7 mouse cellular contexts compared by ENCODE assay signal in the genomic region with DNA sequence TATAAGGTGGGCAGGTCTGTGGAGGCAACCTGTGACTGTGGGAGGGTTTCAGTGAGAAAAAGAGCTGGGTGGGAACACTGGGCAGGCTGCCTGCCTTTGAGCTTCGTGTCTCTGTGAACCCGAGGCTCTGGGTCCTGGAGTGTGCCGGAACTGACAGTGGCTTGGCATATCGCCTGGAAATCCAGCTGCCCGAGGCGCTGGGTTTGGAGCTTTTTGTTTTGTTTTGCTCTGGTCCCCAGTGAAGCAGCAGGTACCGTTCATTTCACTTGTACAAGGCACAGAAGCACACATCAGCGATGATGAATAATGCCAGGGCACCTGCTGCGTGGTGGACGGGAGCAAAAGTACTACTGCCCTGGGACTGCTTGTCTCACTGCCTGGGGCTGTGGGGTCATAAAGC. TPM values are rescaled to one million over a fixed set of nuclear protein-coding genes. Genes with fewer than 3 reads are reported as not detected.
DNase-seq lines count a peak whose midpoint lies in the region; ATAC-seq and TF ChIP-seq lines count a peak whose summit lies in the region.

No protein-coding gene starts in this region.

- no peaks in the 10 kb centered on the region for H3K27me3 ChIP-seq in forebrain, postnatal 0 days (ENCODE audit: insufficient read depth, low read length)
- H3K27me3 ChIP-seq in neural tube, embryonic 13.5 days, result no peaks in the 10 kb centered on the region

- intact Hi-C loops in heart, postnatal 36 days (cut with DNase I), result no loop called here
- intact Hi-C loops in left cerebral cortex, adult 2 months (cut with DNase I), result no loop called here

- H3K9me3 ChIP-seq in forebrain, postnatal 0 days (ENCODE audit: low read length), result no peaks in the 10 kb centered on the region
- no peaks in the 10 kb centered on the region for H3K9me3 ChIP-seq in neural tube, embryonic 13.5 days

- TF ChIP-seq CTCF in forebrain, postnatal 0 days (IDR thresholded peaks at IDR 0.05; ENCODE audit: low read depth), result no peak
- no peak for TF ChIP-seq CTCF in left cerebral cortex, adult 2 months (IDR thresholded peaks at IDR 0.05)

- DNase-seq in NIH3T3 (ENCODE audit: low read depth), result peak; percentile 87
- peak; percentile 84 for DNase-seq in adrenal gland, postnatal 10 days
- DNase-seq in forebrain, postnatal 0 days, result peak; percentile 80
- DNase-seq in heart, postnatal 36 days, result peak; percentile 78
- DNase-seq in left cerebral cortex, adult 2 months (ENCODE audit: extremely low spot score in 1 of 2, low spot score in 2 of 2), result peak in 1 of 2 experiments; percentile 58
- no peak for DNase-seq in spleen, postnatal 14 days (ENCODE audit: low spot score in 2 of 2)

- peaks cover 18% of the 10 kb centered on the region for H3K4me1 ChIP-seq in forebrain, postnatal 0 days (ENCODE audit: insufficient read depth)
- H3K4me1 ChIP-seq in neural tube, embryonic 13.5 days (replicated peaks), result peaks cover 71% of the 10 kb centered on the region

- no peak overlapping the region for H3K4me3 ChIP-seq in forebrain, postnatal 0 days (ENCODE audit: low read depth, low read length)
- H3K4me3 ChIP-seq in left cerebral cortex, adult 2 months, result no peak overlapping the region
- H3K4me3 ChIP-seq in neural tube, embryonic 13.5 days, result no peak overlapping the region

- 0 out of 2 replicates have a peak overlapping the region, but pooled peaks have one; percentile 6 for H3K9ac ChIP-seq in forebrain, postnatal 0 days
- H3K9ac ChIP-seq in neural tube, embryonic 13.5 days, result peak overlapping the region; percentile 12; the same call in 1 of the 2 replicates

- 16% methylated on average over 10 of the region's 10 CpGs for WGBS in forebrain, postnatal 0 days
- WGBS in neural tube, embryonic 13.5 days, result 25% methylated on average over 10 of the region's 10 CpGs

- peak overlapping the region; percentile 75; the same call in 1 of the 2 replicates for H3K27ac ChIP-seq in forebrain, postnatal 0 days (ENCODE audit: low read depth, low read length)
- peak overlapping the region; percentile 56; the same call in 1 of the 2 replicates for H3K27ac ChIP-seq in left cerebral cortex, adult 2 months
- peak overlapping the region; percentile 74 for H3K27ac ChIP-seq in neural tube, embryonic 13.5 days (replicated peaks)

- no peak overlapping the region; the same call in 1 of the 2 replicates for H3K4me2 ChIP-seq in forebrain, postnatal 0 days (ENCODE audit: low read depth)
- no peak overlapping the region for H3K4me2 ChIP-seq in neural tube, embryonic 13.5 days

- peak; percentile 81 for ATAC-seq in forebrain, postnatal 0 days
- peak; percentile 56 for ATAC-seq in neural tube, embryonic 13.5 days (ENCODE audit: low read depth)

- no peaks in the 10 kb centered on the region for H3K36me3 ChIP-seq in forebrain, postnatal 0 days (ENCODE audit: insufficient read depth)
- H3K36me3 ChIP-seq in neural tube, embryonic 13.5 days, result no peaks in the 10 kb centered on the region

RNA-seq across cellular contexts. Expression of a gene that starts 26.2 kb away (rescaled TPM):
- 10 to 100 TPM; 60.1 to 67.6 TPM for total RNA-seq in adrenal gland, postnatal 10 days (2021)
- total RNA-seq in forebrain, postnatal 0 days (2014; rRNA removed), result 55.4 and 55.5 TPM in 2 replicates
- 58.2 and 63.1 TPM in 2 replicates for polyA plus RNA-seq in forebrain, postnatal 0 days (2015; fragmentation: Nextera tagmentation; extraction: Ambion mirVana)
- 10 to 100 TPM; 32.1 to 34.2 TPM for total RNA-seq in heart, postnatal 36 days (2021)
- 10 to 100 TPM; 53.0 to 58.8 TPM for total RNA-seq in left cerebral cortex, adult 2 months (2021)
- 61.4 and 64.5 TPM in 2 replicates for polyA plus RNA-seq in neural tube, embryonic 13.5 days (2015; fragmentation: Nextera tagmentation; extraction: Ambion mirVana)

Comparison
In these comparisons a context has a peak if more than half of its experiments do, and no peak if none do; other contexts are left out.
1. DNase-seq: peak in NIH3T3 (single experiment), adrenal gland, postnatal 10 days (single experiment), forebrain, postnatal 0 days (single experiment) and heart, postnatal 36 days (2 of 2); none in spleen, postnatal 14 days (0 of 2).
2. Peak in every context shown above with its lines, with median percentiles within 50 percentile points of each other: H3K27ac ChIP-seq.